Mouse (Mus musculus): ENCODE measurements around the gene Apold1. TPM values are rescaled to one million over a fixed set of nuclear protein-coding genes. Genes with fewer than 3 reads are reported as not detected.

The Apold1 gene
- polyA plus RNA-seq, 1 experiment from 2014 or later: 1.7 TPM

GRCm38 (mm10) chr6:134949241-134949640, 32.3 kb upstream of the Apold1 start:
- no peak for ATAC-seq (ENCODE audit: borderline replicate concordance, extremely low read depth, low FRiP score, low TSS enrichment)
- Histone ChIP-seq H3K9me3 (no peaks in the 10 kb centered on the region), H3K4me2 (no peak overlapping the region), H3K9ac (no peak overlapping the region), H3K4me1 (0 out of 2 replicates have a peak, but pooled peaks cover 4% of the 10 kb centered on the region), H3K27me3 (no peaks in the 10 kb centered on the region), H3K4me3 (no peak overlapping the region), H3K27ac (no peak overlapping the region), H3K36me3 (peaks cover 11% of the 10 kb centered on the region)
- 87% methylated on average over 3 of the region's 3 CpGs for WGBS

GRCm38 (mm10) chr6:134951364-134951763, 30.2 kb upstream of the Apold1 start:
- no peak overlapping the region for H3K9ac ChIP-seq
- WGBS: 77% methylated on average over 5 of the region's 5 CpGs
- no peak overlapping the region for H3K27ac ChIP-seq
- no peak overlapping the region for H3K4me2 ChIP-seq
- H3K4me1 ChIP-seq: no peaks in the 10 kb centered on the region
- no peak overlapping the region for H3K4me3 ChIP-seq
- H3K27me3 ChIP-seq: no peaks in the 10 kb centered on the region
- no peaks in the 10 kb centered on the region for H3K9me3 ChIP-seq
- ATAC-seq (ENCODE audit: borderline replicate concordance, extremely low read depth, low FRiP score, low TSS enrichment): no peak
- H3K36me3 ChIP-seq: peaks cover 11% of the 10 kb centered on the region

- Histone ChIP-seq H3K27me3 (no peaks in the 10 kb centered on the region), H3K4me1 (no peaks in the 10 kb centered on the region), H3K9me3 (no peaks in the 10 kb centered on the region), H3K36me3 (peaks cover 11% of the 10 kb centered on the region), H3K9ac (no peak overlapping the region), H3K4me3 (no peak overlapping the region), H3K27ac (no peak overlapping the region), H3K4me2 (no peak overlapping the region)
- 71% methylated on average over 11 of the region's 11 CpGs for WGBS
- ATAC-seq (ENCODE audit: borderline replicate concordance, extremely low read depth, low FRiP score, low TSS enrichment): no peak
These were observed 27.5 kb upstream of the Apold1 start for GRCm38 (mm10) chr6:134953976-134954375.

- Histone ChIP-seq H3K4me2 (no peak overlapping the region), H3K27ac (no peak overlapping the region), H3K9ac (no peak overlapping the region), H3K9me3 (no peaks in the 10 kb centered on the region), H3K36me3 (peaks cover 9% of the 10 kb centered on the region), H3K4me1 (no peaks in the 10 kb centered on the region), H3K4me3 (no peak overlapping the region), H3K27me3 (no peaks in the 10 kb centered on the region)
- ATAC-seq (ENCODE audit: borderline replicate concordance, extremely low read depth, low FRiP score, low TSS enrichment): no peak
- WGBS: 79% methylated on average over 4 of the region's 4 CpGs
These were observed 25.1 kb upstream of the Apold1 start for GRCm38 (mm10) chr6:134956388-134956787.

GRCm38 (mm10) chr6:134961286-134961685, 20.2 kb upstream of the Apold1 start:
- ATAC-seq (ENCODE audit: borderline replicate concordance, extremely low read depth, low FRiP score, low TSS enrichment): no peak
- Histone ChIP-seq H3K9ac (no peak overlapping the region), H3K36me3 (no peaks in the 10 kb centered on the region), H3K4me2 (no peak overlapping the region), H3K27me3 (no peaks in the 10 kb centered on the region), H3K27ac (no peak overlapping the region), H3K4me1 (no peaks in the 10 kb centered on the region), H3K4me3 (no peak overlapping the region), H3K9me3 (no peaks in the 10 kb centered on the region)
- WGBS: 65% methylated on average over 5 of the region's 5 CpGs

- no peaks in the 10 kb centered on the region for H3K36me3 ChIP-seq
These were observed 19.5 kb upstream of the Apold1 start for GRCm38 (mm10) chr6:134961858-134962517.

GRCm38 (mm10) chr6:134962518-134962893, 19.0 kb upstream of the Apold1 start:
- 76% methylated on average over 5 of the region's 5 CpGs for WGBS
- H3K9ac ChIP-seq: no peak overlapping the region
- H3K4me1 ChIP-seq: no peaks in the 10 kb centered on the region
- H3K27me3 ChIP-seq: no peaks in the 10 kb centered on the region
- H3K4me2 ChIP-seq: no peak overlapping the region
- no peak for ATAC-seq (ENCODE audit: borderline replicate concordance, extremely low read depth, low FRiP score, low TSS enrichment)
- no peaks in the 10 kb centered on the region for H3K36me3 ChIP-seq
- H3K4me3 ChIP-seq: no peak overlapping the region
- no peak overlapping the region for H3K27ac ChIP-seq
- no peaks in the 10 kb centered on the region for H3K9me3 ChIP-seq

More at GRCm38 (mm10) chr6:134961858-134962517, 19.5 kb upstream of the Apold1 start:
- 34% methylated on average over 9 of the region's 9 CpGs for WGBS
- no peak overlapping the region for H3K4me2 ChIP-seq
- no peaks in the 10 kb centered on the region for H3K27me3 ChIP-seq
- H3K4me1 ChIP-seq: no peaks in the 10 kb centered on the region
- H3K9me3 ChIP-seq: no peaks in the 10 kb centered on the region
- ATAC-seq (ENCODE audit: borderline replicate concordance, extremely low read depth, low FRiP score, low TSS enrichment): no peak
- no peak overlapping the region for H3K4me3 ChIP-seq
- no peak overlapping the region for H3K27ac ChIP-seq
- no peak overlapping the region for H3K9ac ChIP-seq

GRCm38 (mm10) chr6:134963910-134964309, 17.6 kb upstream of the Apold1 start:
- Histone ChIP-seq H3K9me3 (no peaks in the 10 kb centered on the region), H3K27me3 (no peaks in the 10 kb centered on the region), H3K4me2 (no peak overlapping the region), H3K4me3 (no peak overlapping the region), H3K9ac (no peak overlapping the region), H3K36me3 (no peaks in the 10 kb centered on the region), H3K4me1 (no peaks in the 10 kb centered on the region), H3K27ac (no peak overlapping the region)
- no peak for ATAC-seq (ENCODE audit: borderline replicate concordance, extremely low read depth, low FRiP score, low TSS enrichment)
- 71% methylated on average over 2 of the region's 2 CpGs for WGBS

- H3K4me3 ChIP-seq: no peak overlapping the region
- H3K4me1 ChIP-seq: no peaks in the 10 kb centered on the region
- H3K9ac ChIP-seq: no peak overlapping the region
- H3K27ac ChIP-seq: no peak overlapping the region
- ATAC-seq (ENCODE audit: borderline replicate concordance, extremely low read depth, low FRiP score, low TSS enrichment): no peak
- no peaks in the 10 kb centered on the region for H3K36me3 ChIP-seq
- no peaks in the 10 kb centered on the region for H3K9me3 ChIP-seq
- no peaks in the 10 kb centered on the region for H3K27me3 ChIP-seq
- WGBS: 77% methylated on average over 5 of the region's 5 CpGs
- H3K4me2 ChIP-seq: no peak overlapping the region
These were observed 14.8 kb upstream of the Apold1 start for GRCm38 (mm10) chr6:134966681-134967080.

- no peaks in the 10 kb centered on the region for H3K4me1 ChIP-seq
- no peaks in the 10 kb centered on the region for H3K36me3 ChIP-seq
- H3K4me3 ChIP-seq: no peak overlapping the region
- WGBS: 30% methylated on average over 1 of the region's 1 CpGs
- H3K27ac ChIP-seq: no peak overlapping the region
- no peak overlapping the region for H3K4me2 ChIP-seq
- no peaks in the 10 kb centered on the region for H3K27me3 ChIP-seq
- H3K9me3 ChIP-seq: no peaks in the 10 kb centered on the region
- ATAC-seq (ENCODE audit: borderline replicate concordance, extremely low read depth, low FRiP score, low TSS enrichment): no peak
- no peak overlapping the region for H3K9ac ChIP-seq
These were observed 13.2 kb upstream of the Apold1 start for GRCm38 (mm10) chr6:134968326-134968725.

GRCm38 (mm10) chr6:134969498-134969897, 12.0 kb upstream of the Apold1 start:
- Histone ChIP-seq H3K9ac (no peak overlapping the region), H3K4me3 (no peak overlapping the region), H3K27ac (no peak overlapping the region), H3K36me3 (no peaks in the 10 kb centered on the region), H3K4me1 (no peaks in the 10 kb centered on the region), H3K27me3 (no peaks in the 10 kb centered on the region), H3K4me2 (no peak overlapping the region), H3K9me3 (no peaks in the 10 kb centered on the region)
- WGBS: 87% methylated on average over 2 of the region's 2 CpGs
- ATAC-seq (ENCODE audit: borderline replicate concordance, extremely low read depth, low FRiP score, low TSS enrichment): no peak

GRCm38 (mm10) chr6:134972096-134972495, 9.4 kb upstream of the Apold1 start:
- ATAC-seq (ENCODE audit: borderline replicate concordance, extremely low read depth, low FRiP score, low TSS enrichment): no peak
- H3K27ac ChIP-seq: no peak overlapping the region

GRCm38 (mm10) chr6:134976628-134977027, 4.9 kb upstream of the Apold1 start:
- H3K27me3 ChIP-seq: no peaks in the 10 kb centered on the region
- H3K4me1 ChIP-seq: peaks cover 7% of the 10 kb centered on the region; the same call in 1 of the 2 replicates
- H3K4me3 ChIP-seq: no peak overlapping the region
- 25% methylated on average over 6 of the region's 6 CpGs for WGBS
- H3K9me3 ChIP-seq: no peaks in the 10 kb centered on the region
- ATAC-seq (ENCODE audit: borderline replicate concordance, extremely low read depth, low FRiP score, low TSS enrichment): no peak
- no peak overlapping the region for H3K27ac ChIP-seq
- no peak overlapping the region for H3K4me2 ChIP-seq
- no peak overlapping the region for H3K9ac ChIP-seq
- no peaks in the 10 kb centered on the region for H3K36me3 ChIP-seq

More at GRCm38 (mm10) chr6:134972096-134972495, 9.4 kb upstream of the Apold1 start:
- Histone ChIP-seq H3K27me3 (no peaks in the 10 kb centered on the region), H3K4me2 (no peak overlapping the region), H3K36me3 (no peaks in the 10 kb centered on the region), H3K9ac (no peak overlapping the region), H3K4me1 (no peaks in the 10 kb centered on the region), H3K4me3 (no peak overlapping the region), H3K9me3 (no peaks in the 10 kb centered on the region)
- 44% methylated on average over 4 of the region's 4 CpGs for WGBS
